Mouse (Mus musculus): Measurements from ENCODE around the gene Xaf1.

DNA sequence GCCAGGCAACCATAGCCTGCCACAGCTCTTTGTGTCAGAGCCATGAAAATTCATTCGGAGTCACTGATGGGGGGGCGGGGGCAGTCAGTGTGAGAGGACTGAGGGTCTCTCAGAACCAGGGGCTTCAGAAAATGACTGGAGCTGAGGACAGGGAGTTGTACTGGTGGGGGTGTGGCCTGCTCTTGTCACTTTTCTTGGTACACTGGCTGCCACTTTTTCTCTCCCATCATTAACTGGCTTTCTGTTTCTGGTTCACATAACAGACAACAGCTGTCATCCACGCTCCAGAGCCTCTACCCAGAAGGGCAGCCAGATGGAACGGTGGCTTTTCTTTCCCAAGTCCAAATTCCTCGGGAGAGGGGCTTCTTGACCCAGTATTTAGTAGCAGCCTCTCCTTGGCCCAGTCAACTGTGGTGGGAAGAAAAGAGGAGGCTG lies 37.0 kb downstream of the Xaf1 start:
- TF ChIP-seq CTCF (IDR thresholded peaks at IDR 0.05; ENCODE audit: insufficient read depth, low read depth, low read length) = no peak
- no peak for TF ChIP-seq POLR2A (IDR thresholded peaks at IDR 0.05; ENCODE audit: insufficient read depth, low read depth, low read length)

Data from olfactory bulb, adult 2 months (tissue).